Mouse (Mus musculus) liver, embryonic 14.5 days (tissue): ENCODE results near the gene Olfr1120. TPM values are rescaled to one million over a fixed set of nuclear protein-coding genes. Genes with fewer than 3 reads are reported as not detected.
"Not testable (repeated sequence)": the region's sequence is repeated elsewhere in the genome, so short reads cannot be mapped to it uniquely, and the experiment has no call there.

Source experiments
- ATAC-seq: fragments of 200-750 bp; cut with Nextera tagmentation; 2 replicates; pipeline ENCODE4 v1.8.0; 2017; ENCODE audit warnings: moderate number of reproducible peaks, mild to moderate bottlenecking, moderate library complexity; ENCODE audit not compliant: insufficient read depth
- DNase-seq, 3 experiments: peaks; one replicate each; pipeline ENCODE4 v3.0.0-alpha.2; 2012 to 2013; ENCODE audit warnings: low read depth in 3 of 3, low spot score in 3 of 3
- H3K27ac ChIP-seq: fragments of 300-500 bp; sonication (generic); 2 replicates; pipeline ENCODE4 v1.5.1; 2014; ENCODE audit warnings: moderate library complexity, mild to moderate bottlenecking, control low read depth, inconsistent platforms
- H3K27me3 ChIP-seq: fragments of 300-500 bp; sonication (generic); 2 replicates; pipeline ENCODE4 v1.6.1; 2014; ENCODE audit warnings: mild to moderate bottlenecking, low read length, moderate library complexity; ENCODE audit not compliant: control insufficient read depth, insufficient read depth
- H3K36me3 ChIP-seq: fragments of 300-500 bp; sonication (generic); replicated peaks from 2 replicates; pipeline ENCODE4 v1.6.1; 2014; ENCODE audit warnings: low read depth; ENCODE audit not compliant: control insufficient read depth, insufficient read depth
- H3K4me1 ChIP-seq, 2 experiments: fragments of 200-500 bp in 1 of 2; fragments of 300-500 bp in 1 of 2; sonication (generic) in 1 of 2; replicated peaks; 2 replicates each; pipeline ENCODE4 v1.6.1; 2012 to 2014; ENCODE audit warnings: antibody characterized with exemption in 1 of 2, inconsistent platforms in 1 of 2, low read length in 1 of 2; ENCODE audit not compliant: control insufficient read depth in 2 of 2, insufficient read depth in 2 of 2
- H3K4me2 ChIP-seq: fragments of 300-500 bp; sonication (generic); 2 replicates; pipeline ENCODE4 v1.6.1; 2014; ENCODE audit warnings: low read depth, mild to moderate bottlenecking, control low read depth, moderate library complexity
- H3K4me3 ChIP-seq, 2 experiments: fragments of 200-500 bp in 1 of 2; fragments of 300-500 bp in 1 of 2; sonication (generic) in 1 of 2; 2 replicates each; pipeline ENCODE4 v1.5.1; 2012 to 2014; ENCODE audit warnings: low read depth in 2 of 2, low read length in 2 of 2, mild to moderate bottlenecking in 2 of 2, control low read depth in 1 of 2, inconsistent platforms in 1 of 2, moderate library complexity in 1 of 2; ENCODE audit not compliant: insufficient read depth in 1 of 2
- H3K9ac ChIP-seq: fragments of 300-500 bp; sonication (generic); replicated peaks from 2 replicates; pipeline ENCODE4 v1.6.1; 2014; ENCODE audit warnings: mild to moderate bottlenecking, control low read depth, moderate library complexity
- H3K9me3 ChIP-seq: fragments of 300-500 bp; sonication (generic); 2 replicates; pipeline ENCODE4 v1.6.1; 2016; ENCODE audit warnings: low read length, mixed read lengths; ENCODE audit not compliant: control insufficient read depth
- CTCF ChIP-seq: IDR thresholded peaks from 2 replicates; pipeline ENCODE4 v1.5.1; 2016; ENCODE audit warnings: antibody characterized with exemption, low read depth, control low read depth
- EP300 ChIP-seq: IDR thresholded peaks from 2 replicates; pipeline ENCODE4 v1.6.1; 2016; ENCODE audit warnings: antibody characterized with exemption, low read depth
- WGBS: fragments of 180-500 bp; shearing (Covaris S2); extraction: QIAGEN DNeasy Blood & Tissue Kit; methylation state at CpG from one replicate; pipeline ENCODE4 v1.1.7; 2014; ENCODE audit not compliant: insufficient replicate concordance; 5-methylcytosine and 5-hydroxymethylcytosine counted together
- polyA plus RNA-seq, 2 experiments: library from polyadenylated mRNA; depleted of rRNA in 1 of 2; stranded (reverse) in 1 of 2; unstranded in 1 of 2; fragments of >200 nt; fragmentation: Nextera tagmentation in 1 of 2; extraction: Ambion mirVana in 1 of 2; gene quantifications; 2 replicates each; pipeline versions ENCODE4 v1.2.1 to v1.2.3; 2012 to 2014

Gene Olfr1120
- polyA plus RNA-seq (2012; rRNA removed) (not detected in 2 replicates), polyA plus RNA-seq (2014; fragmentation: Nextera tagmentation; extraction: Ambion mirVana) (not detected in 2 replicates)

DNA sequence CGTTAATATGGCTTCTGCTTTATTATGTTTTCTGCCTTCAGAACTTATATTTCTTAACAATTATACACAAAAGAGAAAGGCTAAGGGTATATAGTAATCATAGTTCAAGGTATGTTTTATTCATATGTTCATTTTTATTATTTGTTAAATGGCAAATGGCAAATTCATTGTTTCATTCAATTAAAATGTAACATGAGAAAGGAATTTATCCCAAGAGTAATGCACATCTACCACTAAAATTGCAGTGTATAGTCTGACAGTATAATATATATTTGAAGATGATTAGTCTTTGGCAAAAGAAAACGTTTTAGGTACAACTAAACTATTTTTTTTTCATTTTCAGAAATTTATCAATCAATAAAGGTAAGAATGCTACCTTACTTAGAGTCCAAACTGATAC is at the start of gene Olfr1120:
Gene Olfr1120 (plus strand): TSS at position 301 of the 400 bp plus-strand sequence.
- TF ChIP-seq EP300: no peak
- TF ChIP-seq CTCF: no peak
- Histone ChIP-seq H3K36me3 (no peaks in the 10 kb centered on the region), H3K27ac (no peak within 1 kb of the TSS), H3K4me3 (no peak within 1 kb of the TSS), H3K4me2 (no peak within 1 kb of the TSS), H3K27me3 (no peaks in the 10 kb centered on the region), H3K4me1 (no peaks in the 10 kb centered on the region), H3K9ac (no peak within 1 kb of the TSS), H3K9me3 (no peaks in the 10 kb centered on the region)
- ATAC-seq: no peak
- DNase-seq: no peak
- WGBS: 31% methylated on average over 2 of the region's 2 CpGs

DNA sequence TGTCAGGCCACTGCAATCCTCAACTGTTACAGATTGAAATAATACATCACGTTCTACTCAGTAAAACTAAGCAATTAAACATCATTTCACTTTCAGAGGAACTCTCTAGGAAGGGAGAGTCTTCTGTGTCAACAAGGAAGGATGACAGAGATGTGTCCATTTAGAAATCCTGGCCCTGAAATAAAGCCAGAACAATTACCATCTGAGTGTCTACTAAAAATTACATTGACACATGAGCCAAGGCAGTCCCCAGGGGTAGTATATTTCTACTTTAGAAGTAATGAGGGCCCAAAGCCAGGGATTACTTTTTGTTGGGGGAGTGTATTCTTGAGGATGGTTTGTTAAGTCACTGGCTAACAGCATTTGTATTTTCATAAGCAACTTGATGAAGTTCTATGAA is 47.3 kb upstream of the Olfr1120 start, which contains the start of gene Olfr1118:
Gene Olfr1118 (plus strand): TSS at position 301 of the 400 bp plus-strand sequence.
- Histone ChIP-seq H3K9me3 (no peaks in the 10 kb centered on the region), H3K4me2 (no peak within 1 kb of the TSS), H3K27ac (no peak within 1 kb of the TSS), H3K9ac (no peak within 1 kb of the TSS), H3K27me3 (no peaks in the 10 kb centered on the region), H3K4me3 (no peak within 1 kb of the TSS), H3K36me3 (no peaks in the 10 kb centered on the region), H3K4me1 (no peaks in the 10 kb centered on the region)
- no peak for ATAC-seq
- TF ChIP-seq EP300 (no peak), CTCF (no peak)
- no peak for DNase-seq
- whole genome bisulfite sequencing: 40% methylated on average over 1 of the region's 1 CpGs

DNA sequence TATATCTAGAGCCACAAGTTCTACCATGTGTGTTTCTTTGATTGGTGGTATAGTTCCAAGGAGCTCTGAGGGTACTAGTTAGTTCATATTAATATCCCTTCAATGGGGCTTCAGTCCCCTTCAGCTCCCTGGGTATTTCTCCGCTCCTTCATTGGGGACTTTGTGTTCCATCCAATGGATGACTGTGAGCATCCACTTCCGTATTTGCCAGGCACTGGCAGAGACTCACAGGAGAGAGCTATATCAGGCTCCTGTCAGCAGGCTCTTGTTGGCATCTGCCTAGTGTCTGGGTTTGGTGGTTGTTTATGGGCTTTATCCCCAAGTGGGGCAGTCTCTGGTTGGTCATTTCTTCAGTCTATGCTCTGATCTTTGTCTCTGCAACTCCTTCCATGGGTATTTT is 5.5 kb downstream of the Olfr1120 start:
- DNase-seq, H3K27ac ChIP-seq, H3K9me3 ChIP-seq, H3K27me3 ChIP-seq, H3K9ac ChIP-seq, ATAC-seq, H3K4me1 ChIP-seq, H3K4me3 ChIP-seq, H3K4me2 ChIP-seq, H3K36me3 ChIP-seq: not testable (repeated sequence)
- 82% methylated on average over 2 of the region's 2 CpGs for WGBS

- Histone ChIP-seq H3K4me3 (no peak within 1 kb of the TSS), H3K9me3 (no peaks in the 10 kb centered on the region), H3K36me3 (no peaks in the 10 kb centered on the region), H3K4me2 (no peak within 1 kb of the TSS), H3K27ac (no peak within 1 kb of the TSS), H3K27me3 (no peaks in the 10 kb centered on the region), H3K9ac (no peak within 1 kb of the TSS), H3K4me1 (no peaks in the 10 kb centered on the region)
- 15% methylated on average over 1 of the region's 1 CpGs for WGBS
- no peak for TF ChIP-seq CTCF
- no peak for TF ChIP-seq EP300
- DNase-seq (no peak), ATAC-seq (no peak)
These were observed 15.0 kb downstream of the Olfr1120 start, which contains the start of gene Olfr1121 for GRCm38 (mm10) chr2:87369595-87369994. Gene Olfr1121, plus strand, starts transcription at chr2:87369895.

DNA sequence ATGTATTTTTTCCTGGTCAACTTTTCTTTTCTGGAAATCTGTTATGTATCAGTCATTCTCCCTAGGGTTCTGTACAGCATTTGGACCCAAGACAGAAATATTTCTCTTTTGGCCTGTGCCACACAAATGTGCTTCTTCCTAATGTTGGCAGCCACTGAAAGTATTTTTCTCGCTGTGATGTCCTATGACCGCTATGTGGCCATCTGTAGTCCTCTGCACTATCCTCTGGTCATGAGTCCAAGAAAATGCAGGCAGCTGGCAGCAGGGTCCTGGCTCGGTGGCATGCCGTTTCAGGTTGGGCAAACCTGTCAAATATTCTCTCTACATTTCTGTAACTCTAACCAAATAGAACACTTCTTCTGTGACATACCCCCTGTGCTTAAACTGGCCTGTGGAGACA is 17.1 kb downstream of the Olfr1120 start:
- Histone ChIP-seq H3K4me3 (no peak overlapping the region), H3K27ac (no peak overlapping the region), H3K9ac (no peak overlapping the region), H3K36me3 (no peaks in the 10 kb centered on the region), H3K4me1 (no peaks in the 10 kb centered on the region), H3K4me2 (no peak overlapping the region), H3K9me3 (no peaks in the 10 kb centered on the region), H3K27me3 (no peaks in the 10 kb centered on the region)
- ATAC-seq (no peak), DNase-seq (no peak)
- WGBS: 72% methylated on average over 4 of the region's 4 CpGs
- TF ChIP-seq CTCF (no peak), EP300 (no peak)
